Mouse (Mus musculus) liver, embryonic 13.5 days (tissue): ENCODE results near the gene Copg2. TPM values are rescaled to one million over a fixed set of nuclear protein-coding genes. Genes with fewer than 3 reads are reported as not detected.
"Not testable (repeated sequence)": the region's sequence is repeated elsewhere in the genome, so short reads cannot be mapped to it uniquely, and the experiment has no call there.

Experiments
- ATAC-seq: fragments of 200-750 bp; cut with Nextera tagmentation; 2 replicates; pipeline ENCODE4 v1.8.0; 2017; ENCODE audit warnings: low read depth, mild to moderate bottlenecking, moderate number of reproducible peaks, moderate library complexity
- DNase-seq: peaks from one replicate; pipeline ENCODE4 v3.0.0; 2022
- H3K27ac ChIP-seq: fragments of 300-500 bp; sonication (generic); 2 replicates; pipeline ENCODE4 v1.5.1; 2015; ENCODE audit warnings: moderate library complexity, mild to moderate bottlenecking, inconsistent platforms
- H3K27me3 ChIP-seq: fragments of 300-500 bp; sonication (generic); 2 replicates; pipeline ENCODE4 v1.6.1; 2015; ENCODE audit warnings: mild to moderate bottlenecking, inconsistent platforms
- H3K36me3 ChIP-seq: fragments of 300-500 bp; sonication (generic); 2 replicates; pipeline ENCODE4 v1.6.1; 2015; ENCODE audit warnings: mild to moderate bottlenecking, inconsistent platforms
- H3K4me1 ChIP-seq: fragments of 300-500 bp; sonication (generic); replicated peaks from 2 replicates; pipeline ENCODE4 v1.6.1; 2015; ENCODE audit warnings: inconsistent platforms
- H3K4me2 ChIP-seq: fragments of 300-500 bp; sonication (generic); 2 replicates; pipeline ENCODE4 v1.6.1; 2015; ENCODE audit warnings: inconsistent platforms, mild to moderate bottlenecking, moderate library complexity
- H3K4me3 ChIP-seq: fragments of 300-500 bp; sonication (generic); replicated peaks from 2 replicates; pipeline ENCODE4 v1.5.1; 2015; ENCODE audit warnings: mild to moderate bottlenecking, inconsistent platforms
- H3K9ac ChIP-seq: fragments of 300-500 bp; sonication (generic); 2 replicates; pipeline ENCODE4 v1.6.1; 2015; ENCODE audit warnings: mild to moderate bottlenecking, inconsistent platforms
- H3K9me3 ChIP-seq: fragments of 300-500 bp; sonication (generic); replicated peaks from 2 replicates; pipeline ENCODE4 v1.6.1; 2016; ENCODE audit warnings: inconsistent platforms
- WGBS: fragments of 180-500 bp; shearing (Covaris S2); methylation state at CpG from one replicate; pipeline ENCODE4 v1.1.7; 2015; ENCODE audit not compliant: insufficient replicate concordance; 5-methylcytosine and 5-hydroxymethylcytosine counted together
- polyA plus RNA-seq: library from polyadenylated mRNA; unstranded; fragments of >200 nt; fragmentation: Nextera tagmentation; extraction: Ambion mirVana; gene quantifications from 2 replicates; pipeline ENCODE4 v1.2.1, GENCODE M21; 2015

Gene Copg2
- polyA plus RNA-seq, 1 experiment from 2014 or later = 6.6 TPM

- Histone ChIP-seq H3K27ac (no peak overlapping the region), H3K36me3 (no peaks in the 10 kb centered on the region), H3K27me3 (no peaks in the 10 kb centered on the region), H3K4me1 (no peaks in the 10 kb centered on the region), H3K4me3 (no peak overlapping the region), H3K4me2 (no peak overlapping the region), H3K9ac (no peak overlapping the region), H3K9me3 (no peaks in the 10 kb centered on the region)
- ATAC-seq = no peak
- no peak for DNase-seq
Observed at GRCm38 (mm10) chr6:30813626-30814025, 83.0 kb downstream of the Copg2 start.

- H3K27me3 ChIP-seq = no peaks in the 10 kb centered on the region
- ATAC-seq = no peak
- WGBS = 82% methylated on average over 5 of the region's 5 CpGs
Observed at GRCm38 (mm10) chr6:30805053-30805752, 91.4 kb downstream of the Copg2 start.

GRCm38 (mm10) chr6:30804389-30805052 lies 92.1 kb downstream of the Copg2 start:
- ATAC-seq = peak; percentile 69
- WGBS = 52% methylated on average over 6 of the region's 6 CpGs
- H3K9me3 ChIP-seq, H3K36me3 ChIP-seq, H3K27ac ChIP-seq, H3K27me3 ChIP-seq, H3K4me3 ChIP-seq, H3K9ac ChIP-seq, H3K4me1 ChIP-seq, H3K4me2 ChIP-seq: not testable (repeated sequence)
- peak; percentile 11 for DNase-seq

More at GRCm38 (mm10) chr6:30805053-30805752, 91.4 kb downstream of the Copg2 start:
- no peak overlapping the region for H3K9ac ChIP-seq
- no peak overlapping the region for H3K4me3 ChIP-seq
- no peak overlapping the region for H3K4me2 ChIP-seq
- 0 out of 2 replicates have a peak, but pooled peaks cover 4% of the 10 kb centered on the region for H3K36me3 ChIP-seq
- H3K4me1 ChIP-seq = no peaks in the 10 kb centered on the region
- H3K9me3 ChIP-seq = no peaks in the 10 kb centered on the region
- H3K27ac ChIP-seq = no peak overlapping the region
- no peak for DNase-seq

- H3K4me1 ChIP-seq, DNase-seq, H3K4me3 ChIP-seq, H3K9ac ChIP-seq, H3K27ac ChIP-seq, H3K36me3 ChIP-seq, ATAC-seq, H3K4me2 ChIP-seq, H3K27me3 ChIP-seq, H3K9me3 ChIP-seq: not testable (repeated sequence)
- 78% methylated on average over 7 of the region's 7 CpGs for WGBS
Observed at GRCm38 (mm10) chr6:30802915-30803314, 93.7 kb downstream of the Copg2 start.

- Histone ChIP-seq H3K36me3 (peaks cover 20% of the 10 kb centered on the region), H3K27ac (no peak overlapping the region), H3K4me3 (no peak overlapping the region), H3K4me2 (no peak overlapping the region), H3K9ac (no peak overlapping the region), H3K4me1 (no peaks in the 10 kb centered on the region), H3K9me3 (no peaks in the 10 kb centered on the region), H3K27me3 (no peaks in the 10 kb centered on the region)
- WGBS = 45% methylated on average over 2 of the region's 2 CpGs
- DNase-seq (no peak), ATAC-seq (no peak)
Observed at GRCm38 (mm10) chr6:30751209-30751608, 145.4 kb downstream of the Copg2 start.

GRCm38 (mm10) chr6:30750482-30750881 lies 146.1 kb downstream of the Copg2 start:
- Histone ChIP-seq H3K4me3 (no peak overlapping the region), H3K4me2 (no peak overlapping the region), H3K9ac (no peak overlapping the region), H3K27me3 (no peaks in the 10 kb centered on the region), H3K36me3 (peaks cover 20% of the 10 kb centered on the region), H3K9me3 (no peaks in the 10 kb centered on the region), H3K4me1 (no peaks in the 10 kb centered on the region), H3K27ac (no peak overlapping the region)
- DNase-seq = no peak
- WGBS = 79% methylated on average over 6 of the region's 6 CpGs
- no peak for ATAC-seq

- no peak overlapping the region for H3K27ac ChIP-seq
- DNase-seq (no peak), ATAC-seq (no peak)
- 48% methylated on average over 1 of the region's 1 CpGs for WGBS
- no peak overlapping the region for H3K4me3 ChIP-seq
- H3K9me3 ChIP-seq = no peaks in the 10 kb centered on the region
- no peak overlapping the region for H3K9ac ChIP-seq
- no peaks in the 10 kb centered on the region for H3K4me1 ChIP-seq
- no peak overlapping the region for H3K4me2 ChIP-seq
- H3K27me3 ChIP-seq = no peaks in the 10 kb centered on the region
- H3K36me3 ChIP-seq = peaks cover 20% of the 10 kb centered on the region
Observed at GRCm38 (mm10) chr6:30749892-30750291, 146.7 kb downstream of the Copg2 start.

- H3K36me3 ChIP-seq = peaks cover 20% of the 10 kb centered on the region
- H3K27ac ChIP-seq = no peak overlapping the region
- H3K4me1 ChIP-seq = no peaks in the 10 kb centered on the region
- no peak overlapping the region for H3K4me3 ChIP-seq
- H3K27me3 ChIP-seq = no peaks in the 10 kb centered on the region
- DNase-seq (no peak), ATAC-seq (no peak)
- H3K9ac ChIP-seq = no peak overlapping the region
- 57% methylated on average over 2 of the region's 2 CpGs for WGBS
- no peak overlapping the region for H3K4me2 ChIP-seq
- no peaks in the 10 kb centered on the region for H3K9me3 ChIP-seq
Observed at GRCm38 (mm10) chr6:30749042-30749689, 147.4 kb downstream of the Copg2 start.

GRCm38 (mm10) chr6:30748358-30748910 lies 148.2 kb downstream of the Copg2 start:
- Histone ChIP-seq H3K4me2 (no peak overlapping the region), H3K4me1 (no peaks in the 10 kb centered on the region), H3K9ac (no peak overlapping the region), H3K27me3 (no peaks in the 10 kb centered on the region), H3K9me3 (no peaks in the 10 kb centered on the region), H3K36me3 (peaks cover 20% of the 10 kb centered on the region), H3K4me3 (no peak overlapping the region), H3K27ac (no peak overlapping the region)
- ATAC-seq = no peak
- DNase-seq = no peak
- WGBS = 75% methylated on average over 6 of the region's 6 CpGs

- Histone ChIP-seq H3K9ac (no peak overlapping the region), H3K9me3 (no peaks in the 10 kb centered on the region), H3K27ac (no peak overlapping the region), H3K4me1 (no peaks in the 10 kb centered on the region), H3K4me2 (no peak overlapping the region), H3K36me3 (peaks cover 20% of the 10 kb centered on the region), H3K4me3 (no peak overlapping the region), H3K27me3 (no peaks in the 10 kb centered on the region)
- 82% methylated on average over 7 of the region's 7 CpGs for WGBS
- DNase-seq = no peak
- ATAC-seq = no peak
Observed at GRCm38 (mm10) chr6:30747631-30748357, 148.8 kb downstream of the Copg2 start.

- ATAC-seq = no peak
- Histone ChIP-seq H3K27me3 (no peaks in the 10 kb centered on the region), H3K4me1 (no peaks in the 10 kb centered on the region), H3K36me3 (peaks cover 23% of the 10 kb centered on the region), H3K4me3 (no peak overlapping the region), H3K9me3 (no peaks in the 10 kb centered on the region), H3K4me2 (no peak overlapping the region), H3K9ac (no peak overlapping the region), H3K27ac (no peak overlapping the region)
- no peak for DNase-seq
- WGBS = 54% methylated on average over 7 of the region's 7 CpGs
Observed at GRCm38 (mm10) chr6:30745591-30745990, 151.0 kb downstream of the Copg2 start.
